Mouse (Mus musculus) stomach, embryonic 16.5 days (tissue): ENCODE data around the gene Nfkbil1. TPM values are rescaled to one million over a fixed set of nuclear protein-coding genes. Genes with fewer than 3 reads are reported as not detected.

Experiments
- ATAC-seq: fragments of 200-750 bp; cut with Nextera tagmentation; 2 replicates; pipeline ENCODE4 v1.8.0; 2017; ENCODE audit warnings: moderate number of reproducible peaks, moderate TSS enrichment; ENCODE audit not compliant: insufficient read depth, low FRiP score
- H3K27ac ChIP-seq: fragments of 300-500 bp; sonication (generic); 2 replicates; pipeline ENCODE4 v1.5.1; 2014; ENCODE audit warnings: low read length
- H3K27me3 ChIP-seq: fragments of 300-500 bp; sonication (generic); 2 replicates; pipeline ENCODE4 v1.6.1; 2014; ENCODE audit warnings: low read length, control low read depth, mixed read lengths; ENCODE audit not compliant: control insufficient read depth, insufficient read depth
- H3K36me3 ChIP-seq: fragments of 300-500 bp; sonication (generic); 2 replicates; pipeline ENCODE4 v1.6.1; 2014; ENCODE audit warnings: low read length; ENCODE audit not compliant: control insufficient read depth, insufficient read depth
- H3K4me1 ChIP-seq: fragments of 300-500 bp; sonication (generic); 2 replicates; pipeline ENCODE4 v1.6.1; 2014; ENCODE audit warnings: low read length, control low read depth, mixed read lengths; ENCODE audit not compliant: control insufficient read depth, insufficient read depth
- H3K4me2 ChIP-seq: fragments of 300-500 bp; sonication (generic); 2 replicates; pipeline ENCODE4 v1.6.1; 2014; ENCODE audit warnings: low read depth, low read length, mixed read lengths
- H3K4me3 ChIP-seq: fragments of 300-500 bp; sonication (generic); replicated peaks from 2 replicates; pipeline ENCODE4 v1.5.1; 2014; ENCODE audit warnings: mild to moderate bottlenecking, low read length
- H3K9ac ChIP-seq: fragments of 300-500 bp; sonication (generic); 2 replicates; pipeline ENCODE4 v1.6.1; 2014; ENCODE audit warnings: low read length
- H3K9me3 ChIP-seq: fragments of 300-500 bp; sonication (generic); replicated peaks from 2 replicates; pipeline ENCODE4 v1.6.1; 2016; ENCODE audit warnings: low read length, control low read depth; ENCODE audit not compliant: control insufficient read depth
- WGBS: fragments of 180-500 bp; shearing (Covaris S2); extraction: QIAGEN DNeasy Blood & Tissue Kit; methylation state at CpG from one replicate; pipeline ENCODE4 v1.1.7; 2014; 5-methylcytosine and 5-hydroxymethylcytosine counted together
- polyA plus RNA-seq: library from polyadenylated mRNA; unstranded; fragments of >200 nt; fragmentation: Nextera tagmentation; extraction: Ambion mirVana; gene quantifications from 2 replicates; pipeline ENCODE4 v1.2.1, GENCODE M21; 2015

The Nfkbil1 gene
- polyA plus RNA-seq, 1 experiment from 2014 or later: 8.8 TPM

- ATAC-seq: no peak
- H3K9me3 ChIP-seq: no peaks in the 10 kb centered on the region
- H3K27ac ChIP-seq: no peak overlapping the region
- no peak overlapping the region for H3K4me3 ChIP-seq
- no peaks in the 10 kb centered on the region for H3K27me3 ChIP-seq
- peaks cover 17% of the 10 kb centered on the region for H3K36me3 ChIP-seq
- WGBS: 46% methylated on average over 4 of the region's 4 CpGs
- no peak overlapping the region for H3K9ac ChIP-seq
- peaks cover 4% of the 10 kb centered on the region; the same call in 1 of the 2 replicates for H3K4me1 ChIP-seq
- H3K4me2 ChIP-seq: no peak overlapping the region
Measured at GRCm38 (mm10) chr17:35255704-35256103, 20.1 kb upstream of the Nfkbil1 start.

GRCm38 (mm10) chr17:35255301-35255700, 19.7 kb upstream of the Nfkbil1 start:
- H3K4me1 ChIP-seq: peaks cover 4% of the 10 kb centered on the region; the same call in 1 of the 2 replicates
- no peak overlapping the region for H3K4me3 ChIP-seq
- H3K27me3 ChIP-seq: no peaks in the 10 kb centered on the region
- H3K9ac ChIP-seq: no peak overlapping the region
- no peak for ATAC-seq
- peaks cover 20% of the 10 kb centered on the region for H3K36me3 ChIP-seq
- no peak overlapping the region for H3K4me2 ChIP-seq
- no peak overlapping the region for H3K27ac ChIP-seq
- 64% methylated on average over 3 of the region's 3 CpGs for WGBS
- H3K9me3 ChIP-seq: no peaks in the 10 kb centered on the region

GRCm38 (mm10) chr17:35254241-35255098, 18.9 kb upstream of the Nfkbil1 start:
- ATAC-seq: peak; percentile 16
- Histone ChIP-seq H3K27ac (no peak overlapping the region), H3K9ac (no peak overlapping the region), H3K4me1 (peaks cover 4% of the 10 kb centered on the region; the same call in 1 of the 2 replicates), H3K4me2 (no peak overlapping the region), H3K9me3 (no peaks in the 10 kb centered on the region), H3K27me3 (no peaks in the 10 kb centered on the region), H3K4me3 (no peak overlapping the region), H3K36me3 (peaks cover 20% of the 10 kb centered on the region)
- 55% methylated on average over 11 of the region's 11 CpGs for WGBS

GRCm38 (mm10) chr17:35253293-35254093, 17.9 kb upstream of the Nfkbil1 start:
- H3K4me2 ChIP-seq: no peak overlapping the region
- H3K4me1 ChIP-seq: peaks cover 4% of the 10 kb centered on the region; the same call in 1 of the 2 replicates
- H3K9ac ChIP-seq: no peak overlapping the region
- no peaks in the 10 kb centered on the region for H3K27me3 ChIP-seq
- no peaks in the 10 kb centered on the region for H3K9me3 ChIP-seq
- peaks cover 20% of the 10 kb centered on the region for H3K36me3 ChIP-seq
- 83% methylated on average over 32 of the region's 32 CpGs for WGBS
- H3K27ac ChIP-seq: no peak overlapping the region
- ATAC-seq: 0 out of 2 replicates have a peak, but pooled peaks have one; percentile 19
- H3K4me3 ChIP-seq: no peak overlapping the region

- H3K4me1 ChIP-seq: peaks cover under 1% of the 10 kb centered on the region; the same call in 1 of the 2 replicates
Measured at GRCm38 (mm10) chr17:35252619-35253292, 17.2 kb upstream of the Nfkbil1 start.

GRCm38 (mm10) chr17:35251981-35252380, 16.4 kb upstream of the Nfkbil1 start:
- Histone ChIP-seq H3K4me2 (no peak overlapping the region), H3K9me3 (no peaks in the 10 kb centered on the region), H3K9ac (no peak overlapping the region), H3K27me3 (no peaks in the 10 kb centered on the region), H3K36me3 (peaks cover 30% of the 10 kb centered on the region), H3K4me3 (no peak overlapping the region), H3K4me1 (no peaks in the 10 kb centered on the region), H3K27ac (no peak overlapping the region)
- no peak for ATAC-seq
- WGBS: 75% methylated on average over 5 of the region's 5 CpGs

More at GRCm38 (mm10) chr17:35252619-35253292, 17.2 kb upstream of the Nfkbil1 start:
- Histone ChIP-seq H3K4me3 (no peak overlapping the region), H3K27me3 (no peaks in the 10 kb centered on the region), H3K9me3 (no peaks in the 10 kb centered on the region), H3K4me2 (no peak overlapping the region), H3K27ac (no peak overlapping the region), H3K36me3 (peaks cover 23% of the 10 kb centered on the region), H3K9ac (no peak overlapping the region)
- WGBS: 75% methylated on average over 18 of the region's 18 CpGs
- ATAC-seq: no peak

- Histone ChIP-seq H3K36me3 (peaks cover 38% of the 10 kb centered on the region), H3K4me1 (no peaks in the 10 kb centered on the region), H3K4me2 (no peak overlapping the region), H3K27me3 (no peaks in the 10 kb centered on the region), H3K27ac (no peak overlapping the region), H3K4me3 (no peak overlapping the region), H3K9ac (no peak overlapping the region), H3K9me3 (no peaks in the 10 kb centered on the region)
- ATAC-seq: no peak
- 78% methylated on average over 15 of the region's 15 CpGs for WGBS
Measured at GRCm38 (mm10) chr17:35251162-35251719, 15.6 kb upstream of the Nfkbil1 start.

GRCm38 (mm10) chr17:35250348-35251120, 14.9 kb upstream of the Nfkbil1 start:
- no peak for ATAC-seq
- peaks cover 43% of the 10 kb centered on the region for H3K36me3 ChIP-seq

More at GRCm38 (mm10) chr17:35250348-35251120, 14.9 kb upstream of the Nfkbil1 start:
- WGBS: 74% methylated on average over 3 of the region's 3 CpGs
- Histone ChIP-seq H3K9ac (no peak overlapping the region), H3K27me3 (no peaks in the 10 kb centered on the region), H3K9me3 (no peaks in the 10 kb centered on the region), H3K4me3 (no peak overlapping the region), H3K4me1 (peaks cover 3% of the 10 kb centered on the region; the same call in 1 of the 2 replicates), H3K4me2 (no peak overlapping the region), H3K27ac (no peak overlapping the region)
